Mouse (Mus musculus) neural tube, embryonic 14.5 days (tissue): Measurements from ENCODE around the gene Psmc1. TPM values are rescaled to one million over a fixed set of nuclear protein-coding genes. Genes with fewer than 3 reads are reported as not detected.

ENCODE experiments used
- ATAC-seq: fragments of 200-750 bp; cut with Nextera tagmentation; 2 replicates; pipeline ENCODE4 v1.8.0; 2017; ENCODE audit warnings: low read depth, mild to moderate bottlenecking, moderate TSS enrichment, moderate library complexity
- H3K27ac ChIP-seq: fragments of 300-500 bp; sonication (generic); 2 replicates; pipeline ENCODE4 v1.5.1; 2014; ENCODE audit warnings: low read depth, mild to moderate bottlenecking, control low read depth, low read length, moderate library complexity, mixed read lengths
- H3K27me3 ChIP-seq: fragments of 300-500 bp; sonication (generic); 2 replicates; pipeline ENCODE4 v1.6.1; 2014; ENCODE audit warnings: low read length; ENCODE audit not compliant: control insufficient read depth, insufficient read depth
- H3K36me3 ChIP-seq: fragments of 300-500 bp; sonication (generic); 2 replicates; pipeline ENCODE4 v1.6.1; 2014; ENCODE audit warnings: low read length, mixed read lengths; ENCODE audit not compliant: control insufficient read depth, insufficient read depth
- H3K4me1 ChIP-seq: fragments of 300-500 bp; sonication (generic); 2 replicates; pipeline ENCODE4 v1.6.1; 2014; ENCODE audit warnings: low read length; ENCODE audit not compliant: control insufficient read depth, insufficient read depth
- H3K4me2 ChIP-seq: fragments of 300-500 bp; sonication (generic); 2 replicates; pipeline ENCODE4 v1.6.1; 2014; ENCODE audit warnings: mild to moderate bottlenecking, low read depth, low read length, control low read depth
- H3K4me3 ChIP-seq: fragments of 300-500 bp; sonication (generic); 2 replicates; pipeline ENCODE4 v1.5.1; 2014; ENCODE audit warnings: low read depth, low read length, control low read depth, mixed read lengths
- H3K9ac ChIP-seq: fragments of 300-500 bp; sonication (generic); replicated peaks from 2 replicates; pipeline ENCODE4 v1.6.1; 2014; ENCODE audit warnings: low read depth, mild to moderate bottlenecking, control low read depth, low read length, mixed read lengths
- H3K9me3 ChIP-seq: fragments of 300-500 bp; sonication (generic); 2 replicates; pipeline ENCODE4 v1.6.1; 2016; ENCODE audit warnings: low read length; ENCODE audit not compliant: control insufficient read depth
- WGBS: fragments of 180-500 bp; shearing (Covaris S2); extraction: QIAGEN DNeasy Blood & Tissue Kit; methylation state at CpG from one replicate; pipeline ENCODE4 v1.1.7; 2014; 5-methylcytosine and 5-hydroxymethylcytosine counted together
- polyA plus RNA-seq: library from polyadenylated mRNA; unstranded; fragments of >200 nt; fragmentation: Nextera tagmentation; extraction: Ambion mirVana; gene quantifications from 2 replicates; pipeline ENCODE4 v1.2.1, GENCODE M21; 2014

The Psmc1 gene
- polyA plus RNA-seq: 281 and 306 TPM in 2 replicates

- peak; percentile 83 for ATAC-seq
- WGBS: under 1% methylated on average over 58 of the region's 58 CpGs
- H3K9me3 ChIP-seq: no peaks in the 10 kb centered on the region
- no peaks in the 10 kb centered on the region for H3K27me3 ChIP-seq
- peak within 1 kb of the TSS; percentile 81 for H3K27ac ChIP-seq
- H3K36me3 ChIP-seq: peaks cover 16% of the 10 kb centered on the region
- peak within 1 kb of the TSS; percentile 99 for H3K4me3 ChIP-seq
- peaks cover 7% of the 10 kb centered on the region; the same call in 1 of the 2 replicates for H3K4me1 ChIP-seq
- peak within 1 kb of the TSS; percentile 91 for H3K9ac ChIP-seq
- H3K4me2 ChIP-seq: peak within 1 kb of the TSS; percentile 89
Measured at GRCm38 (mm10) chr12:100109986-100110696, at the start of gene Psmc1. Gene Psmc1 (plus strand): TSS chr12:100110154.

- no peaks in the 10 kb centered on the region for H3K9me3 ChIP-seq
- WGBS: 92% methylated on average over 10 of the region's 10 CpGs
- H3K4me1 ChIP-seq: no peaks in the 10 kb centered on the region
- no peak for ATAC-seq
- no peak overlapping the region for H3K4me2 ChIP-seq
- no peak overlapping the region for H3K9ac ChIP-seq
- no peaks in the 10 kb centered on the region for H3K27me3 ChIP-seq
- no peak overlapping the region for H3K27ac ChIP-seq
- H3K4me3 ChIP-seq: no peak overlapping the region
- no peaks in the 10 kb centered on the region for H3K36me3 ChIP-seq
Measured at GRCm38 (mm10) chr12:100061071-100061470, 48.9 kb upstream of the Psmc1 start.

- no peak for ATAC-seq
- Histone ChIP-seq H3K9me3 (no peaks in the 10 kb centered on the region), H3K4me2 (no peak overlapping the region), H3K36me3 (no peaks in the 10 kb centered on the region), H3K4me1 (no peaks in the 10 kb centered on the region), H3K9ac (no peak overlapping the region), H3K27me3 (no peaks in the 10 kb centered on the region), H3K27ac (no peak overlapping the region), H3K4me3 (no peak overlapping the region)
Measured at GRCm38 (mm10) chr12:100061826-100062225, 48.1 kb upstream of the Psmc1 start.

- Histone ChIP-seq H3K36me3 (no peaks in the 10 kb centered on the region), H3K27me3 (no peaks in the 10 kb centered on the region), H3K9me3 (no peaks in the 10 kb centered on the region), H3K4me3 (no peak overlapping the region), H3K9ac (no peak overlapping the region), H3K27ac (no peak overlapping the region), H3K4me1 (no peaks in the 10 kb centered on the region), H3K4me2 (no peak overlapping the region)
- 72% methylated on average over 3 of the region's 3 CpGs for WGBS
- no peak for ATAC-seq
Measured at GRCm38 (mm10) chr12:100062584-100062983, 47.4 kb upstream of the Psmc1 start.

GRCm38 (mm10) chr12:100065109-100065508, 44.8 kb upstream of the Psmc1 start:
- Histone ChIP-seq H3K4me1 (no peaks in the 10 kb centered on the region), H3K27ac (no peak overlapping the region), H3K4me2 (no peak overlapping the region), H3K27me3 (no peaks in the 10 kb centered on the region), H3K9me3 (no peaks in the 10 kb centered on the region), H3K9ac (no peak overlapping the region), H3K36me3 (no peaks in the 10 kb centered on the region), H3K4me3 (no peak overlapping the region)
- WGBS: 78% methylated on average over 3 of the region's 3 CpGs
- ATAC-seq: no peak

GRCm38 (mm10) chr12:100067477-100067876, 42.5 kb upstream of the Psmc1 start:
- H3K9me3 ChIP-seq: no peaks in the 10 kb centered on the region
- no peak overlapping the region for H3K4me3 ChIP-seq
- no peak overlapping the region for H3K9ac ChIP-seq
- no peaks in the 10 kb centered on the region for H3K4me1 ChIP-seq
- H3K27me3 ChIP-seq: no peaks in the 10 kb centered on the region
- no peak overlapping the region for H3K27ac ChIP-seq
- no peak for ATAC-seq
- H3K36me3 ChIP-seq: no peaks in the 10 kb centered on the region
- WGBS: 96% methylated on average over 5 of the region's 5 CpGs
- H3K4me2 ChIP-seq: no peak overlapping the region

GRCm38 (mm10) chr12:100073201-100073672, 36.7 kb upstream of the Psmc1 start:
- no peaks in the 10 kb centered on the region for H3K36me3 ChIP-seq
- no peak overlapping the region for H3K27ac ChIP-seq
- no peaks in the 10 kb centered on the region for H3K4me1 ChIP-seq
- no peaks in the 10 kb centered on the region for H3K27me3 ChIP-seq
- no peak overlapping the region for H3K9ac ChIP-seq
- no peaks in the 10 kb centered on the region for H3K9me3 ChIP-seq
- 52% methylated on average over 4 of the region's 4 CpGs for WGBS
- H3K4me2 ChIP-seq: no peak overlapping the region
- H3K4me3 ChIP-seq: no peak overlapping the region
- no peak for ATAC-seq

GRCm38 (mm10) chr12:100075715-100076114, 34.2 kb upstream of the Psmc1 start:
- 58% methylated on average over 4 of the region's 4 CpGs for WGBS
- no peak overlapping the region for H3K4me2 ChIP-seq
- no peaks in the 10 kb centered on the region for H3K4me1 ChIP-seq
- H3K27ac ChIP-seq: no peak overlapping the region
- H3K4me3 ChIP-seq: no peak overlapping the region
- H3K27me3 ChIP-seq: no peaks in the 10 kb centered on the region
- no peak for ATAC-seq
- H3K9ac ChIP-seq: no peak overlapping the region
- H3K36me3 ChIP-seq: no peaks in the 10 kb centered on the region
- H3K9me3 ChIP-seq: no peaks in the 10 kb centered on the region

- no peak overlapping the region for H3K9ac ChIP-seq
- ATAC-seq: no peak
- H3K9me3 ChIP-seq: no peaks in the 10 kb centered on the region
Measured at GRCm38 (mm10) chr12:100079636-100080286, 30.2 kb upstream of the Psmc1 start.

More at GRCm38 (mm10) chr12:100079636-100080286, 30.2 kb upstream of the Psmc1 start:
- H3K4me1 ChIP-seq: no peaks in the 10 kb centered on the region
- no peaks in the 10 kb centered on the region for H3K36me3 ChIP-seq
- no peak overlapping the region for H3K4me2 ChIP-seq
- H3K27me3 ChIP-seq: no peaks in the 10 kb centered on the region
- H3K4me3 ChIP-seq: no peak overlapping the region
- WGBS: 87% methylated on average over 8 of the region's 8 CpGs
- H3K27ac ChIP-seq: no peak overlapping the region
